Mouse (Mus musculus): ENCODE results near the gene Mboat2. TPM values are rescaled to one million over a fixed set of nuclear protein-coding genes. Genes with fewer than 3 reads are reported as not detected.

Gene Mboat2
- polyA plus RNA-seq, 1 experiment = 6.2 TPM

DNA sequence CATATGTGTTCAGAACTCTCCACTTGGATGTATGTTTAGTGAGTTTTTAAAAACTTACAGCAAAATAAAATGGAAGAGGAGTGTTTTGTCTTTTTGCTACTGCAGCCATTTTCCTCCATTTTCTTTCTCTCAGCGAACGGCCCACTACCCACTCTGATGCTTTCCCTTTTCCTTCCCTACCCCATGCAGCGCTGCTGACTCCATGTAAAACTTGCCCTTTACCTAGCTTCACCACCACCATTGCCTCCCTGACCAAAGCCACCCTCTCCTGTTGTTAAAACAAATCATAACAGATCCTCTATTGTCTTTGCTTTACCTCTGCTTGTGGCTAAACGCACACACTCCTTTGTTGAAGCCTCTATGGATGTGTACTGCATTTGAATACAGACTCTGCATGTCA lies 164.7 kb downstream of the Mboat2 start:
- no peaks in the 10 kb centered on the region for H3K27me3 ChIP-seq (replicated peaks; ENCODE audit: control insufficient read depth, insufficient read depth, low read length)
- WGBS = 94% methylated on average over 4 of the region's 4 CpGs
- no peaks in the 10 kb centered on the region for H3K4me1 ChIP-seq (ENCODE audit: control insufficient read depth, insufficient read depth, low read length)
- H3K36me3 ChIP-seq (ENCODE audit: control insufficient read depth, insufficient read depth, low read length) = peaks cover 23% of the 10 kb centered on the region
- no peak overlapping the region for H3K4me3 ChIP-seq (ENCODE audit: insufficient read depth, low read depth, low read length)
- TF ChIP-seq CTCF (conservative IDR thresholded peaks at IDR 0.05; ENCODE audit: insufficient read depth, insufficient read length, low read depth, low read length) (no peak), POLR2A (IDR thresholded peaks at IDR 0.05; ENCODE audit: low read depth, low read length) (no peak)
- no peak overlapping the region for H3K27ac ChIP-seq (ENCODE audit: insufficient read depth, low read depth, low read length)
- DNase-seq = no peak

DNA sequence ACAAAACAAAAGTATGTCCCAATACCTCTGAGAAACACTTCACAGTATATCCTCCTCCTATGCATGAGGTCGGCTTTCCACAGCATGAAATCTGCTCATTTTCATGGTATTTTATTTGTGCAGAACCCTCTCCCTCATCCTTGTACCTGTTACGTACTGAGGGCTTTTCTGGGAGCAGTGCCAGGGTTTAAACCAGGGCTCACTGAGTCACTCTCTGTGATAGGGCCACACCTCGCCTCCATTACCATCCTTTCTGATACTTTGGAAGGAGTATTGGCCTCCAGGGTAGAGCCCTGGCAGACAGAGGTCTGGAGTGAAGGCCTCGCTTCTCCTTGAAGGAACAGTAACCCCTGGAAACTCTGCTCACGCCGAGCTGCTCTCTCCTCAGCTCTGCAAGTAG lies 174.7 kb downstream of the Mboat2 start:
- H3K27ac ChIP-seq (ENCODE audit: insufficient read depth, low read depth, low read length) = no peak overlapping the region
- no peaks in the 10 kb centered on the region for H3K4me1 ChIP-seq (ENCODE audit: control insufficient read depth, insufficient read depth, low read length)
- H3K36me3 ChIP-seq (ENCODE audit: control insufficient read depth, insufficient read depth, low read length) = peaks cover 15% of the 10 kb centered on the region
- no peak overlapping the region for H3K4me3 ChIP-seq (ENCODE audit: insufficient read depth, low read depth, low read length)
- no peaks in the 10 kb centered on the region for H3K27me3 ChIP-seq (replicated peaks; ENCODE audit: control insufficient read depth, insufficient read depth, low read length)
- WGBS = 69% methylated on average over 6 of the region's 6 CpGs
- TF ChIP-seq POLR2A (IDR thresholded peaks at IDR 0.05; ENCODE audit: low read depth, low read length) (no peak), CTCF (conservative IDR thresholded peaks at IDR 0.05; ENCODE audit: insufficient read depth, insufficient read length, low read depth, low read length) (no peak)
- DNase-seq = no peak

GRCm38 (mm10) chr12:25009957-25010356 lies 179.3 kb downstream of the Mboat2 start:
- no peak for DNase-seq
- Histone ChIP-seq H3K4me3 (ENCODE audit: insufficient read depth, low read depth, low read length) (no peak overlapping the region), H3K36me3 (ENCODE audit: control insufficient read depth, insufficient read depth, low read length) (peaks cover 27% of the 10 kb centered on the region), H3K4me1 (ENCODE audit: control insufficient read depth, insufficient read depth, low read length) (no peaks in the 10 kb centered on the region), H3K27ac (ENCODE audit: insufficient read depth, low read depth, low read length) (no peak overlapping the region), H3K27me3 (replicated peaks; ENCODE audit: control insufficient read depth, insufficient read depth, low read length) (no peaks in the 10 kb centered on the region)
- 87% methylated on average over 9 of the region's 9 CpGs for WGBS
- TF ChIP-seq POLR2A (IDR thresholded peaks at IDR 0.05; ENCODE audit: low read depth, low read length) = no peak
- TF ChIP-seq CTCF (conservative IDR thresholded peaks at IDR 0.05; ENCODE audit: insufficient read depth, insufficient read length, low read depth, low read length) = no peak

- TF ChIP-seq CTCF (conservative IDR thresholded peaks at IDR 0.05; ENCODE audit: insufficient read depth, insufficient read length, low read depth, low read length) (no peak), POLR2A (IDR thresholded peaks at IDR 0.05; ENCODE audit: low read depth, low read length) (no peak)
- Histone ChIP-seq H3K27me3 (replicated peaks; ENCODE audit: control insufficient read depth, insufficient read depth, low read length) (no peaks in the 10 kb centered on the region), H3K36me3 (ENCODE audit: control insufficient read depth, insufficient read depth, low read length) (peaks cover 29% of the 10 kb centered on the region), H3K27ac (ENCODE audit: insufficient read depth, low read depth, low read length) (no peak overlapping the region), H3K4me1 (ENCODE audit: control insufficient read depth, insufficient read depth, low read length) (no peaks in the 10 kb centered on the region), H3K4me3 (ENCODE audit: insufficient read depth, low read depth, low read length) (no peak overlapping the region)
- WGBS = 81% methylated on average over 1 of the region's 1 CpGs
- no peak for DNase-seq
Observed at GRCm38 (mm10) chr12:25010416-25010815, 179.7 kb downstream of the Mboat2 start.

DNA sequence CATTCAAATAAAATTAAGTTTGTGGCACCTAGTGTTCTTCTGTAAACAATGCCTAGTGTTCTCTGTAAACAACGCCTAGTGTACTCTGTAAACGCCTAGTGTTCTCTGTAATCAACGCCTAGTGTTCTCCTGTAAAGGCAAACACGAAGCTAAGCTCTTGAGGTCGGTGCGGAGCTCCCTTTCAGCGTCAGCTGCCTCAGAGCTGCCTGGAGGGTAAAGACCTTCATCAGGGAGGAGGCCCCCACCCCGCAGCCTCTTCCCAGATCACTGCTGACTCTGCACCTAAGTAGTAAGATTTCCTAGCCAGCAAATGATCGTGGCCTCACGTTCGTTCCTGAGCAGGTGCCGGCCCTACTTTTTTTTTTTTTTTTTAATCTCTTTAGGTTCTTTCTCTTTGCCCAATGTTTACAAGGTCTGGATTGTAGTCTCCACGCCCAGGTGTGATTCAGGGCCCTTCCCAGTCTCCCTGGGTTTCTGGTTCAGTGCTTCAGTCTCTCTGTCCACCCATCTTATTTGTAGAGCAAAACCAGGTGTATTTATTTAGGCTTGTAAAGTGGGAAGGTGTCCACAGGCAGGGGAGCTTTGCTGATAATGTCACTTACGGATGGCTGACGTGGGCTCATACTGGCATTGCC lies 181.2 kb downstream of the Mboat2 start:
- Histone ChIP-seq H3K27ac (ENCODE audit: insufficient read depth, low read depth, low read length) (no peak overlapping the region), H3K4me3 (ENCODE audit: insufficient read depth, low read depth, low read length) (no peak overlapping the region), H3K27me3 (replicated peaks; ENCODE audit: control insufficient read depth, insufficient read depth, low read length) (no peaks in the 10 kb centered on the region), H3K4me1 (ENCODE audit: control insufficient read depth, insufficient read depth, low read length) (no peaks in the 10 kb centered on the region), H3K36me3 (ENCODE audit: control insufficient read depth, insufficient read depth, low read length) (peaks cover 32% of the 10 kb centered on the region)
- no peak for TF ChIP-seq POLR2A (IDR thresholded peaks at IDR 0.05; ENCODE audit: low read depth, low read length)
- 63% methylated on average over 15 of the region's 15 CpGs for whole genome bisulfite sequencing
- DNase-seq = no peak

- Histone ChIP-seq H3K27me3 (replicated peaks; ENCODE audit: control insufficient read depth, insufficient read depth, low read length) (no peaks in the 10 kb centered on the region), H3K36me3 (ENCODE audit: control insufficient read depth, insufficient read depth, low read length) (peaks cover 34% of the 10 kb centered on the region), H3K4me3 (ENCODE audit: insufficient read depth, low read depth, low read length) (no peak overlapping the region), H3K27ac (ENCODE audit: insufficient read depth, low read depth, low read length) (no peak overlapping the region), H3K4me1 (ENCODE audit: control insufficient read depth, insufficient read depth, low read length) (no peaks in the 10 kb centered on the region)
- no peak for DNase-seq
- WGBS = 71% methylated on average over 13 of the region's 13 CpGs
- no peak for TF ChIP-seq POLR2A (IDR thresholded peaks at IDR 0.05; ENCODE audit: low read depth, low read length)
- no peak for TF ChIP-seq CTCF (conservative IDR thresholded peaks at IDR 0.05; ENCODE audit: insufficient read depth, insufficient read length, low read depth, low read length)
Observed at GRCm38 (mm10) chr12:25012555-25013540, 182.2 kb downstream of the Mboat2 start.

Other genes starting within 250 kb of the Mboat2 start
- gene Klf11, start 179.6 kb upstream of the Mboat2 start, polyA plus RNA-seq (2012; rRNA removed) = 8.4 and 8.5 TPM in 2 replicates
- gene Cys1, start 149.1 kb upstream of the Mboat2 start, polyA plus RNA-seq (2012; rRNA removed) = 71.1 and 93.2 TPM in 2 replicates
- gene Rrm2, start 122.6 kb upstream of the Mboat2 start, polyA plus RNA-seq (2012; rRNA removed) = 1.3 and 1.6 TPM in 2 replicates
- 79.6 and 102 TPM in 2 replicates for gene Kidins220, start 144.0 kb downstream of the Mboat2 start, polyA plus RNA-seq (2012; rRNA removed)

Measured in kidney, adult 2 months (tissue).